Mouse (Mus musculus) gastrocnemius, postnatal 10 days (tissue): Measurements from ENCODE around the gene Clta. TPM values are rescaled to one million over a fixed set of nuclear protein-coding genes. Genes with fewer than 3 reads are reported as not detected.

Experiments
- DNase-seq: peaks from one replicate; pipeline ENCODE4 v3.0.0; 2021; ENCODE audit warnings: mixed read lengths
- long read RNA-seq, 2 experiments: library from polyadenylated mRNA; stranded (forward); transcript quantifications; one replicate each; pipeline ENCODE4 v2.0.0; 2021
- total RNA-seq, 2 experiments: library from RNA; stranded (reverse); gene quantifications; 2 replicates each; pipeline ENCODE4 v1.2.3; 2021

Gene Clta
- 100 to 1,000 TPM in 1 of 2 experiments, 10 to 100 TPM in 1; 94.7 to 106 TPM for total RNA-seq
- long read RNA-seq, experiment 1, transcript Clta-206 (5 exons, 1,079 nt): major isoform, 47 of 73 reads
- long read RNA-seq, experiment 1, transcript Clta-203 (6 exons, 1,121 nt): minor isoform, 15 of 73 reads
- long read RNA-seq, experiment 1, partial matches to known transcripts: 2 of 73 reads
- long read RNA-seq, experiment 1, other reads (novel, unspliced or antisense): 6 of 73 reads
- long read RNA-seq, experiment 2, transcript Clta-203 (6 exons, 1,121 nt): minor isoform, 10 of 52 reads
- long read RNA-seq, experiment 2, transcript Clta-206 (5 exons, 1,079 nt): major isoform, 37 of 52 reads
- long read RNA-seq, experiment 2, partial matches to known transcripts: 0 of 52 reads
- long read RNA-seq, experiment 2, other reads (novel, unspliced or antisense): 3 of 52 reads

DNA sequence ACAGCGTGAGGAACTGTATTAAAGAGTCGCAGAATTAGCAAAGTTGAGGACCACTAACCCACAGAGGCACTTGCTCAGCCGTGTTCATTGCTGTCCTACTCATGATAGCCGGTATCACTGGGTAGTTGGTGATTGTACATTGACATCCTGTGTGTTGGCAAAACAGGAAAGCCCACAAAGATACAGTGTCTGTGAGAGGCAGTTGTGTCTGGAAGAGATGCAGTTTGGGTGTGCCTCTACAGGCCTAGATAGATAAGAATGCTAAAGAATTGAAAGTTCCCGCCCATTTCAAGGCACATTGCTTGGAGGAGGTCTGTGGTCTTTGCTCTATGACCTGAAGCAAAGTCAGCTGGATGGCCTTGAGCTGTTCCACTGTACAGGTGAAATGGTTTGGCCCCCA lies at the start of gene Clta:
Clta (plus strand) TSS at position 327 of the 400 bp plus-strand sequence.
- DNase-seq: no peak

DNA sequence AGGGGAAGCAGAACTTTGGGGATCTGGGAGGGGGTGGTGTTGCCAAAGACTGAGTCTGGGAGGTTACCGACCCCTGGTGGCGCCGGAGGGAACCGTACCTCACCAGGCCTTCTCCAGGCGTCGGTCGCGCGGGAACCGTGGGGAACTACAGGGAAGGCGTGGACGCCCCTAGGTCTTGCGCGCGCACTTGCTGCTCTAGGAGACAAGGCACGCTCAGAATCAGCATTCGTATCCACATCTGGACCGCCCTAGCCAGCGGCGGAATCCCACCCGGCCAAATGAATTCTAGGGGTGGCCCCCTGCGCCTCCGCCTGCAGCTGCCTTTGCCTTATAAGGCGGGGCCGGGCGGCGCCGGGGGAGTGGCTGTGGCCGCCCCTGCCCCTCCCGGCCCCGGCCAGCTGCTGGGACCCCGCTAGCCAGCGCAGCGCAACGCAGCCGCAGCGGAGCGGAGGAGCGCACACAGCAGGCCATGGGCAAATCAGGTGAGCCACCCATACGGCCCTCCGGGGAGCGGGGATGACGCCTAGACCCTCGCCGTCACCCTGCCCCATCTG lies 46.9 kb upstream of the Clta start, which contains the start of gene Glipr2:
Glipr2 (plus strand) TSS at position 110 of the 554 bp plus-strand sequence.
- peak; percentile 92 for DNase-seq

DNA sequence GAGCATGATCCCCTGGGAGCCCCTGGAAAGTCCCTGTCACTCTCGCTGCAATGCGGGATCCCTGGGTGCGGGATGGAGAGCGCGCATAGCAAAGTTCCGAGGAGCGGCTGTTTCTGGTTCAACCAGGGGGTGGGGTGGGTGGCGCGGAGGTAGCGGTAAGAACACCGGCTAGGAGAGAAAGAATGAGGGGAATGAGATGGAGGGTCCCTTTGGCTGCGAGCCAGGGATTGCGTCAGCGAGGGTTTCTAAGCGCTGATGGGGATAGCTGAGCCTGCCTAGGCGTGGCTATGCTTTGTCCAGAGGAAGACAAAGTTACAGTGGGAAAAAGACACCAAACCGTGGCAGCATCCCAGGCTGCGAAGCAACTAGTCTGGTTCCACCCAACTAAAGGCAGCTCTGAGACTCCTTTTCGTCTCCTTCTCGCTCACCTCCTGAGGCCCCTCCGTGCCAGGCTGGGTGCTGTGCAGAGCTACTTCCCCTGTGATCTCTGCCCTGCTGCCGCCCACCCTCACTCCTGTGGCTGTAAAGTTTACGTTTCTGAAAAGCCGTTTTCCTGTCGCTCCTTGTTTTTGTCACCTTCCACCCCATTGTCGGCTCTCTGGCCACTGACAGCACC lies 46.3 kb upstream of the Clta start:
- peak; percentile 74 for DNase-seq

DNA sequence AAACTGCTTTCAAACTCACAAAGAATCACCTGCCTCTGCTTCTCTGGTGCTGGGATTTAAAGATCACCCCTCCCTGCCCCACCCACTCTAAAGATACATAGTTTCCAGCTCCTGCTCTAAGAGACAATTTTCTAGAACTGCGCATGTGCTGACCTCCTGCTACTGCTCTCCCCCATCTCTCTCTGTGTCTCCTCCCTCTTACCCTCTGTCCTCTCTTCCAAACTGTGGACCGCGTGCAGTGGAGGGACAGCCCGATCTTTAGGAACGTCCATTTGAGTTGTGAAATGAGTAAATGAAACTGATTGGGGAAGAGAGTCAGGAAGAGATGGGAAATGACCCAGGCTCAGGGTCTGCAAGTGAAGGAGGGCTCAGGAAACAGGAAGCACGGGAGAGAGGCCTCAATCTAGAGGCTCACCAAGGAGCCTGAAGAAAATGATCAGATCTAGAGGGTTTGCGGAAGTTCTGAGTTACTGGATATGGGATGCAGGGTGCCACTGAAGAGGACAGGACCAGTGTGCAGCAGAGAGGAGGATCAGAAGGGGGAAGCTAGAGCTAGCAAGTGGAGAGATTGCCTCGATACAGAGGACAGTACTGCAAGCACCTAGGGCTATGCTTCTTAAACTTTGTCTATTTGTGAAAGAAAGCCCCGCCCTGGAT lies 44.6 kb upstream of the Clta start:
- no peak for DNase-seq

DNA sequence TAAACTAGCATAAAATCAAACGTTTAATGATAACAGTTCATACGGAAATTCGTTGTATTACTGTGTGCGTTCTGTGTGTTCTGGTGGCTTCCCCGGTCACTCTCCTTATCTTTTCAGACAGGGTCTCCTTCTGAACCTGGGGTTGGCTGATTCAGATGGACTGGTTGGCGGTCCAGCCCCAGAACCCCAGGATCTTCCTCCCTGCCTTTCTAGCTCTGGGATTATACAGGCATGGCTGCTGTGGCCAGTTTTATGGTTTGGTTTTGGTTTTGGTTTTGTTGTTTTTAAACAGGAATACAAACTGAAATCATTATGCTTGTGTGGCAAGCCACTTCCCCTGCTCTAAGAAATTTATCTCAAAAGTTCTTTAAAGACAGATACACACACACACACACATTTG lies 44.0 kb upstream of the Clta start:
- no peak for DNase-seq

DNA sequence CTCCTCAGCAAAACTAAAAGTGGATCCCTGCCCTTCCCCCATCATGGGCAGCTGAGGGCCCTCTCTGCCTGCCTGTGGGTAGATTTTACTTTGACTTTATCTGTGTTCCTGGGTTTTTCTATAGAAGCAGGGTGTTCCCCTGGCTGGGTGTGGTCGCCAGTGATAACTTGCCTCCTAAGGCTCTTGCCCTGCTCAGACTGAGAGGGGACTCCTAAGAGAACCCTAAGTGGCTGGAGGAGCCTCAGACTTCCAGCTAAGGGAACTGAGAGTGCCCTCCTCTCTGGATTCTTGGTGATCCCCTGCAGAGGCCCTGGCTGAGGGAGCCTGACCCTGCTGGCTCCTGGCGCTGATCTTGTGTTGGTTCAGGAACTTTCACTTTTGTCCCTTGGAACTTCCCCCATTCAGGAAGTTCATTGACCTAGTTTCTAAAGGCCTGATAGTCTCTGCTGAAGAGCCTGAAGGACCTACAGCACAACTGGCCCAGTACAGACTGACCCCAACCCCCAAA lies 39.9 kb upstream of the Clta start:
- DNase-seq: no peak

DNA sequence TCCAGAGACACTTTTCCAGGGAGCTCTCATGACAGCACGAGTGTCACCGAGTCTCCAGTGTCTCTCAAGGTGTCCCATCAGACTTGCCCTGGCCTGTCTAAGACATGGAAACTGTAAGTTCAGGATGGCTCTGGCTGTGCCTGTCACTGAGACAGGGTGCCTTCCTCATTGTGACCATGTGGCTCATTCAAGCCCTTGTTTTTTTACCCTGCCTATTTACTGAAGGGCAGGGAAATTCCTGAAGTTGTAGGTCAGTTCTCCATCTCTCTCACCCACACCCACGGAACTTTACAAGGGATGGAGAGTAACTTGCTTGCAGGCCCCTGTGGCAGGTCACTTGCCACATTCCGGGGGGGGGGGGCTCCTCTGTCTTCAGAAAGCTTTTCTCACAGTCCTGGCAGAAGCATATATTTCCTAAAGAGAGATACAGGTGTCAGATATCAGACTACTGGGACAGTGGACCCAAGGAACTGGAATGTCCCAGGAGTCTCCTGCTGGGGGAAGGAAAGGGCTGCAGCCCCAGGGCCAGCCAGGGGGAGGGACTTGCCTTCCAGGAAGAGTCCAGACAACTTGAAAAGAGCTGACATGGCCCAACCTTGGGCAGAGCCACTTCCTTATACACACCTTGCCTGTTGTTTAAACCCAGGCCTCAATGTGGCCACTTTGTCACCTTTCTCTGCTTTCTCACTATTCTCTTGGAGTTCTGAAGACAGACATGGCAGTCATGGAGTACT lies 39.1 kb upstream of the Clta start:
- no peak for DNase-seq

DNA sequence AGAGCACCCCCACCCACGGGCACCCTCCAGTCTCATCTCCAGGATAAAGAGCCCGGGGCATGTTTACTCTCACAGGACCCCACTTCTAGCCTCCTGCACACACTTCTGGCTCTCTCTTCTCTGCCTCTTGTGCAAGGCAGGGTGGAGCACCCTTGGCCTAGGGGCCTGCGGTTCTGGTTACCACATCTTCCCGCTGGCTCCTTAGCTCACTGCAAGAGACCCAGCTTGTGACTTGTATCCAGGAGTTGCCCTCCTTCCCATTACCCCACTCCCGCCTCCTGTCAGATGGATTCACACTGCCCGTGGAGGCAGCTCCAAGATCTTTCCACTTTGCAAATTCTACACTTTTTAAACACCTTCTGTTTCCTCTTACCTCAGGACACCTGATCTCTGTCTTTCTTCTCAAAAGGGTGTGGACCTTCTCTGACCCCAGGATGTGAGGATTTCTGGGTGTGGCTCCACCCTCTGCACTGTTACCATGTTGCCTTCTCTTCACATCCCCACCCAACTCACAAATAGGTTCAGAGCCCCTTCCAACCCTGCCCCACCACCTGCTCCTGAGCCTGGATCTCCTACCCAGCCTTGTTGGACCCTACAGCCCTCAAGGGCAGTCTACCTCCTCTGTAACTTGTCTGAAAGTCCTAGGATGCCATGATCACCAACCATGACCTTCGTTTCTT lies 38.3 kb upstream of the Clta start:
- no peak for DNase-seq

DNA sequence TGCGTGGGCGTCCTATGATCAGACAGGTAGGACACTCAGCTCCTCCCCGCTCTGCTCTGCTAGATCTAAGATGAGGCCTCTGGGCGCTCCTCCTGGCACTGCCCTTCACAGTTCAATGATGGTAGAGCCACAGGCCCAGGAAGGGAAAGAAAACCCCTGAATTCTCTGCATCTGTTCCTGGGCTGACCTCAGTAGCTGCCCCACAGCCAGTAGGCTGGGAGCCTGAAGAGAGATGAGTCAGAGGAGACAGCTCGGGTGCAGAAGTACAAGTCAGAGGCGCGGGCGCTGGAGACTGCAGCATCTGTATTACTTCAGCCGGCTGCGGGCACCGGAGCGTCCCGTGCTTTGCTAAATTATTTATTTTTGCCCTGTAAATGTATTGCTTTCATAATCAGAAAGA lies 35.6 kb upstream of the Clta start:
- DNase-seq: peak; percentile 83

DNA sequence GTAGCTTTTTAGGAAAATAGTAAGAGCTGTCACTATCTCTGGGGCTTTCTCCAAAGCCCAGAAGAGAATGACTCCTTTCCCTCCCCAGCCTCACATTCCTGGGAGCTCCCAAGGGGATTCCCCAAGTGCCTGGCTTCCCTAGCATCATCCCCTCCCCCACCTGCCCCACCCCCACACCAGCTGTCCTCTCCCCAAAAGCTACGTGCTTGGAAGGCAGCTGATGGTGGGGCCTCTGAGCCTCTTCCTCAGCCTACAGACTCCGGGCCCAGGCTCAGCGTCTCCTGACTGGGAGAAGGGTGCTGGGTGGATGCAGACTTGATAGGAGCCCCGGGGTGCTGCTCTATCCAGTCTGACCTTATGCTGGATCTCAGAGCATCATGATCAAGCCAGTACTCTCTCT lies 34.9 kb upstream of the Clta start:
- no peak for DNase-seq

DNA sequence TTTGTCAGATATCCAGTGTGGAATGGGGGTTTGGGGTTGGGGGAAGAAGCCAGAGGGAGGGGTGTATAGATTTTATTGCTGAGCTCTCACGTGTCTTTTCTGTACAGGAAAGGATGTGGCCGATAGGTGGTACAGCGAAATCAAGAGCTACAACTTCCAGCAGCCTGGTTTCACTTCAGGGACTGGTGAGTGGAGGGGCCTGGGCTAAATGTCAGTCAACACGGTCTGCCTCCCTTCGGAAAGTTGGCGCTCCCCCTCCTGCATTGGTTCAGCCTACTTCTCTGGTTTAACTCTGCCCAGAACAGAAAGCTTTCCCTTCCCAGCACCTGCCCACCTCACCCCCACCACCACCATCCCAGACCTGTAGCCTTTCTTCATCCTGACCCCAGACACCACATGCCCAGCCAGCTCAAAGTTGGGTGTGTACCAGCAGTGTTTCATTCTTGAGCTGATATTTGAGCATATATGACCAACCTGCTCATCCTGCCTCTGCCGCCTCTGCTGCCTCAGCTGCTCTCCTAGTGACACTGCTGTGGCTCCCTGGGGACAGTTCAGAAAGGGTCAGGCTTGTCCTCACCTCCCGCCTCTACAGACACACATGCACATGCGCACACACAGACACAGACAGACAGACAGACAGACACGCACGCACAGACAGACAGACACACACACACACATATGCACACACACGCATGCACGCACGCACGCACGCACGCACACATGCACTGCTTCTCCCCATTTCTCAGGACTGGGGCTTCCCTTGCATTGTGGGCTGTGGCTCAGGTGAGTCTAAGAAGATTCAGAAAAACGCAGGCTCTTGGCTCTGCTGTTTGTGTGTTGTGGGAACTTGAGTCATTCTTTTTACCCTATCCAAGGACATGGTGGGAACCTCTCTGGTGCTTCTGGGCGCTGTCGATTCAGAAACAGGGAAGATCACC lies 33.6 kb upstream of the Clta start:
- DNase-seq: no peak

DNA sequence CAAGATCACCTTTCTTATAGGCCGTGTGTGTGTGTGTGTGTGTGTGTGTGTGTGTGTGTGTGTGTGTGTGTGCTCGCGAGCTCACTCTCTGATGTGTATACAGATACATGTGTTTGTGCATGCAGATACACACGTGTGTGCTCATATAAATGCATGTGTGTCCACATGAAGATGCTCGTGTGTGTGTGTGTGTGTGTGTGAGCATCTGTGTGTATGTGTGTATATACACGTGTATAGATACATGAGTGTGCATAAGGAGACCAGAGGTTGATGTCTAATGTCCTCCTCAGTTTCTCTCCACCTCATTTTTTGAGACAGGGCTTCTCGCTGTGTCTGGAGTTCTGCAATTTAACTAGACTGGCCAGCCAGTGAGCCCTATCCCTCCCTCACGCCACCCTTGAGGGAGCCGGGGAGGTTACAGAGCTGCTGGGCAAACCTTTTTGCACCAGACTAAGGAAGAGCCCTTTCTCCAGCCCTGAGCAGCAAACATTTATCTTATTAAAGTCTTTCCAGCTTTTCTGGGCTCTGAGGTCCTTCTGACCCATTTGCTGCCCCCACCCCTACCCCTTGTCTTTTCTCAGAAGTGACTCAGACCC lies 32.6 kb upstream of the Clta start:
- DNase-seq: no peak

DNA sequence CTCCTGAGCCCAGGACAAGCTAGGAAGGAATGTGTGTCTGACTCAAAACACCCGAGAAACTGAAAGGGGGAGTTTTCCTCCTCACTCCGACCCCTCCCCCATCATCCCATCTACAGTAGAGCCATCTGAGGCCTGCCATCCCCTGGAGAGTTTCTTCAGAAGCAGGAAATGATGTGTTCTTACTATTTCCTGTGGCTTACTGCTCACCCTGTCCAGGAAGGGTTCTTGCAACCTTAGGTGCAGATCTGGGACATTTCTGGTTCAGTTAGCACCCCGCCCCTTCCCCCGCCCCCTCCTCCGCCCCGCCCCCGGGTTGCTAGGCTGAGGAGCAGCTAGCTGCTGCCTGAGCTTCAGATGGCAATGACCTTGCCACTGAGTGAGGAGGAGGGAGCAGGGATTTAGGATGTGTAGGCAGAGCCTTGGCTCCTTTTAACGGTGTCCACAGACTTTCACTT lies 32.1 kb upstream of the Clta start:
- DNase-seq: no peak

DNA sequence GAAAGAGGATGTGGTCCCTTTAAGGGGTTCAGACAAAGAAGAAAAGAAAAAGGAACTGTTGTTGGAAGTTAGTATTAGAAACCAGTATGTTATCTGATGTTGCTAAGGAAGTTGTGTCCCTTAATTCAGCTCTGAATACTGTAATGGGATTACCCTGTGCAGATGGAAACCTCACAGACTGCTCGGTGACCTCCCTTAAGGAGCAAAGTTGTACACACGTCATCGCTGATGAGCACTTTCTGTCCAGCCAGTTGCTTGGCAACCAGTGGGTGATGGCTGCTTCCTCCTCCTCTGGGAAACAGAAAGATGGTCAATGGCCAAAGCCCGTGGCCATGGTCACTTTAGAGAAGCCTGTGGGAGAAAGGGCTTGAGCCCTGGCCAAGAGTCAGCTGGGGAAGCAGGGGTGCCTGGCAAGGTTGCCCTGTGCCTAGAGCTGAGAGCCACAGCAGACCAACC lies 30.7 kb upstream of the Clta start:
- DNase-seq: peak; percentile 49

DNA sequence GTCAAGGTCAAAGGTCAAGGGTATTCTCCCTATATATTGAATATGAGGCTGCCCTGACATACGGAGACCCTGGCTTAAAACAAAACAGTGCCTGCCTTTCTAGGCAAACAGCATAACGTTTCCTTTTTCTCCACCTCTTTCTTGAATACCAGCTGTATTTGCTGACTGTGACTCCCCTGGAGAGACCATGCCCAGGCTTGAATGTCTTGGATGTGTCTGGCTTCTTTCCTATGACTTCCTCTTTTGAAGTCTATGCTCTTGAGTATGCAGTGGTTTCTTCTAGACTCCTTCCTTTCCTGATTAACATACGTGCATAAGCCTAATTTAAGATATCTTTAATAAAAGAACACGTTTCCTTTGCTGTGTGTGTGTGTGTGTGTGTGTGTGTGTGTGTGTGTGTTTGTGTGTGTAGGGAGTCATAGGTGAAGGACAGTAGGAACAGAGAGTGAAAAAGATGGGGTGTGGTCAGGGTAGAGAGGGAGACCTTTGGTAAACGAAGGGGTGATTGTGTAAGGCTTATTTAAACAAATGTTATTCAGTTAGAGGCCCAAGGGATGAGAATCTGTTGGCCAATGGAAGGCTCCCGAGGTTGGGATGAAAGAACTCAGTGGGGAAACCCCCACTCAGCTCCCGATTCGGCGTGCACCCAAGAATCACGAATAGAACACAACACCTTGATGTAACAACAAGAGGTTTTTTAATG lies 29.2 kb upstream of the Clta start:
- DNase-seq: no peak

DNA sequence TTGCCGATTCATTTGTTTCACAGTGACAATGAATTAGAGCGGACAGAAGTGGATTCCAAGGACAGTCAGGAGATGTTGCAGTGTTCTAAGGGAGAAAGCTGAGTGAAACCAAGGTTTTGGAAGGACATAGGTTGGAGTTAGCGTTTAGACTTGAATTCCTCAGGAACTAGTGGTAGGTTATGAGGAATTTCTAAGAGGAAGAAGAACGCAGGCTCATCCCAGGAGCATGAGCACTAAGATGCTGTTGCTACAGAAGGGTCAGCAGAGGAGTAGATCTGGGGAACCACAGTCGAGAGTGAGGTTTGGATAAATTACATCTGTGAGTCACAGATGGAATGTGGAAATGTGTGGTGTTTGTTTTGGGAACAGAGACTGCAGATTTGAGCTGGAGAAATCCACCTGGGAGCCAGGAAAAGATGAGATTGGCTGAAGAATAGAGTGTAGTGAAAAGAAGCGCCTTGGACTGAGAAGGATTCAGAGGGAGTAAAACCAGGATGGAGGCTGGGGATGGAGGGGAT lies 28.0 kb upstream of the Clta start:
- no peak for DNase-seq

DNA sequence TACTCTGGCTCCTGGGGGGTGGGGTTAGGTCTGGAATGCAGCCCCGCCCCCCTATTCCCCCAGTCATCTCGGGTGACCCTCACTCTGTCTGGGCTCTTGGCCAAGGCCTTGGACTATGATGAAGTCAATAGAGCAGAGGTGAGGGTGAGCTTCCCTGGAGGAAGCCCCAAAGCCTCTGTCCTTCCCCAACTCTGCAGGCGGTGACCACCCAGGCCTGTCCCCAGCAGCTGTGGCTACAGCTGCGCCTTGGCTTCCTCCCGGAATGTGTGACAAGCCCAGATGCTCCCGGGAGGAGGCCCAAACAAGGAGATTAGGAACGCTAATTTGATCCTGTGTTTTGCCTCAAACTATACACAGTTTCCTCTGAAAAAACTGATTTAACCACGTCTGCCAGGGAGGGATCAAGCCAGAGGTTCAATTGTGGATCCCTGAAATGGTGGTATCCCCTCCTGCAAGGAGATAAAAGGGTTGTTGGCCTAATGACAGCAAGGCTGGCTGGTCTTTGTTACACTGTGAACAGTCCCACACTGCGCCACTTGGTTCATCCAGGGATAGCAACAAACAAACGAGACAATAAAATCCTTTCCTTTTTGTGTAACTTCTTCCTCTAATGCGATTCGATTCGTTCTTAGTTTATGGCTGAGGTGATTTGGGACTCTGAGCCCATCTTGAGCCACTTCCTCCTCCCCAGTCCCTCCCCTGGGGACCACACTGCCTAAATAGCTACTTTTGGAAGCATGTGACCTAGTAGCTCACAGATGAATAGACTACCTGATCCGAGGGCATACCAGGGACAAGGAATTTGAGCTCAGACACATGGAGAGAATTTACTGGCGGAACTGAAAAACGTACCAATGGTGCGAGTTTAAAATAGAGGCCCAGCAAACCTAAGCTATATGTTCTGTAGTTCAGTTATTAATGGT lies 25.5 kb upstream of the Clta start:
- DNase-seq: peak; percentile 60

DNA sequence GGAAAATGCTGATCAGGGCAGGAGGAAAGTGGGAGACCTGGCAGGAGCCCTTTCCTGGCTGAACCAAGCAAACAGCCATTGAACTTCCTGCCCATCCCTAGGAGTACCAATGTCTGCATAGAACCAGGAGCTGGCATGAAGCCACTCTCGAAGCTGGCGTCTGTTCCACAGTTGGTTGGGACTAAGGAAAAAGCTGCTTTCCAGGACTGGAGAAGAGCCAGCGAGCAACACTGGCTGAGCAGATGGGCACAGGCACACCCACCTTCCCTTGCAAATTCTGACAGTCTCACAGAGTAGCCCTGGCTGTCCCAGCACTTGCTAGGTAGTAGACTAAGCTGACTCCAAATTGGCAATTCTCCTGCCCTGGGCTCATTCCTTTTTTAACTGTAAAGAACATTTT lies 24.5 kb upstream of the Clta start:
- peak; percentile 62 for DNase-seq
